Mouse (Mus musculus): ENCODE measurements around the gene Fgf18. TPM values are rescaled to one million over a fixed set of nuclear protein-coding genes. Genes with fewer than 3 reads are reported as not detected.

Fgf18 gene
- polyA plus RNA-seq (2015; fragmentation: Nextera tagmentation; extraction: Ambion mirVana), result 7.2 and 9.0 TPM in 2 replicates

DNA sequence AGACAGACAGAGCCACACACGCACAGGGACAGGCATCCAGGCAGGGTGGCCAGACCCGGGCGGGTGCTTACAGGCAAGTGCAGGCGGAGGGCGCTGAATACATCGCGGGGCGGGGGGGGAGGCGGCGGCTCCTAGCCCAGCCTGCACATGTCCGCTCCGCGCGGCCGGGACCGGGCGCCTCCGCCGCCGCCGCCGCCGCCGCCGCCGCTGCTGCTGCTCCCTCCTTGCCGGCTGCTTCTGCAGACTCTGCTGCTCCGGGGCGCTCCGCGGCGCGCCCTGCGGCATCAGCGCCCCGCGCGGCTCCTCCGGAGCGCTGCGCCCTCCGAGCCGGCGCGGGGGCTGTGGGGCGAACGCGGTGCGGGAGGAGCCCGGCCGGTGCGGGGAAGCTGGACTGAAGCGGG is at the start of gene Fgf18:
Gene Fgf18 (minus strand): TSS at position 230 of the 401 bp plus-strand sequence.
- H3K4me1 ChIP-seq (ENCODE audit: control insufficient read depth, insufficient read depth, low read depth, low read length), result peaks cover 19% of the 10 kb centered on the region
- ATAC-seq, result peak; percentile 53
- peak within 1 kb of the TSS; percentile 79 for H3K9ac ChIP-seq (ENCODE audit: low read depth, low read length)
- peak within 1 kb of the TSS; percentile 83 for H3K27ac ChIP-seq (ENCODE audit: low read depth, low read length)
- under 1% methylated on average over 31 of the region's 53 CpGs for WGBS
- H3K4me3 ChIP-seq (ENCODE audit: low read length), result peak within 1 kb of the TSS; percentile 57
- peaks cover 18% of the 10 kb centered on the region for H3K36me3 ChIP-seq (ENCODE audit: control insufficient read depth, insufficient read depth, low read length)
- H3K4me2 ChIP-seq (ENCODE audit: low read length), result peak within 1 kb of the TSS; percentile 89
- no peaks in the 10 kb centered on the region for H3K9me3 ChIP-seq (ENCODE audit: control insufficient read depth, low read length)
- no peaks in the 10 kb centered on the region; the same call in 1 of the 2 replicates for H3K27me3 ChIP-seq (replicated peaks; ENCODE audit: control insufficient read depth, insufficient read depth, low read length)

- ATAC-seq, result no peak
- Histone ChIP-seq H3K36me3 (ENCODE audit: control insufficient read depth, insufficient read depth, low read length) (no peaks in the 10 kb centered on the region), H3K4me2 (ENCODE audit: low read length) (peak overlapping the region; percentile 26; the same call in 1 of the 2 replicates), H3K4me3 (ENCODE audit: low read length) (no peak overlapping the region), H3K4me1 (ENCODE audit: control insufficient read depth, insufficient read depth, low read depth, low read length) (peaks cover 9% of the 10 kb centered on the region), H3K9ac (ENCODE audit: low read depth, low read length) (no peak overlapping the region), H3K27me3 (replicated peaks; ENCODE audit: control insufficient read depth, insufficient read depth, low read length) (peaks cover 50% of the 10 kb centered on the region), H3K27ac (ENCODE audit: low read depth, low read length) (no peak overlapping the region), H3K9me3 (ENCODE audit: control insufficient read depth, low read length) (peaks cover 8% of the 10 kb centered on the region)
- WGBS, result 4% methylated on average over 24 of the region's 24 CpGs
These were observed 49.4 kb upstream of the Fgf18 start for GRCm38 (mm10) chr11:33196447-33197132.

DNA sequence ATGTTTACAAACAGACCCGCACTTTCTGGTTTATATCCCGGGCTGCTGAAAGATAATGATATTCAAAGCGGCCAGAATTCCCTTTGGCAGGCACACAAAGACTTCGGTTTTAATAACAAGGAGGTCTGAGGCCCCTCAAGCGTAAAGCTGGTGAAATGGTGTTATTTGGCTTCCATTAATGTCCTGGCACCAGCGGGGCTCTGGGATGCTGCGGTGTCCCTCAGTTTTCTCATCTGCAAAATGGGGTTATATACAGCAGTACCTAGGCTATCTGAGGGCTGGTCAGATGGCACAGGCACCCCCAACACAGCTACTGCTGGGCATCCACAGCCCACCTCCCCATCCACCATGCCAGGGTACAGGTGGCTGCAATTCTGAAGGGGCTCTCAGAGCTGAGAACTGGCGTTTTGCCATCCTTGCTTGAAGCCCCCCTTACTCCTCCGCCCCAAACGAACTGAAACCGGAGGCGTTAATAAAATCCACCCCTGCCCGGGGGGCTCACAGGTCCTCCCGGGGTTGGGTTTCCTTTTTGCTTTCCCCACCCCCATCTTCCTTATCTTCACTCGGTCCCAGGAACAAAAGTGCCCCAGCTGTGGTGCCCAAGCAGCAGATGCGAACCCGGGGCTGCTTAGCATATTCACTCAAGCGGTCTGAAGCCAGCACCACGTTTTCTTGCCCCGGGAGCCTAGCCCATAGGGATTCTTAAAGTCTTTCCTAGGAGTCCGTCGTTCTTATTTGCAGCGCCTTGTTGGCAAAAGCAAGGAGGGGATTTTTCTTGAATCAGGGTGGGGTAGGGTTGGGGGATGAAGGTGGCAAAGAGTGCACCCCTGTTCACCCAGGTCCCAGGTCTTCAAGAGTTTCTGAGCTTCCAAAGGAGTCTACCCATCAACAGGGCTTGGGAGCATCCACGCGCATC is 48.6 kb upstream of the Fgf18 start:
- WGBS, result 5% methylated on average over 25 of the region's 25 CpGs
- no peak for ATAC-seq
- no peaks in the 10 kb centered on the region for H3K36me3 ChIP-seq (ENCODE audit: control insufficient read depth, insufficient read depth, low read length)
- no peak overlapping the region for H3K27ac ChIP-seq (ENCODE audit: low read depth, low read length)
- H3K9me3 ChIP-seq (ENCODE audit: control insufficient read depth, low read length), result peaks cover 8% of the 10 kb centered on the region
- no peak overlapping the region; the same call in 1 of the 2 replicates for H3K9ac ChIP-seq (ENCODE audit: low read depth, low read length)
- peaks cover 2% of the 10 kb centered on the region for H3K4me1 ChIP-seq (ENCODE audit: control insufficient read depth, insufficient read depth, low read depth, low read length)
- H3K4me2 ChIP-seq (ENCODE audit: low read length), result peak overlapping the region; percentile 4; the same call in 1 of the 2 replicates
- peaks cover 54% of the 10 kb centered on the region for H3K27me3 ChIP-seq (replicated peaks; ENCODE audit: control insufficient read depth, insufficient read depth, low read length)
- no peak overlapping the region for H3K4me3 ChIP-seq (ENCODE audit: low read length)

DNA sequence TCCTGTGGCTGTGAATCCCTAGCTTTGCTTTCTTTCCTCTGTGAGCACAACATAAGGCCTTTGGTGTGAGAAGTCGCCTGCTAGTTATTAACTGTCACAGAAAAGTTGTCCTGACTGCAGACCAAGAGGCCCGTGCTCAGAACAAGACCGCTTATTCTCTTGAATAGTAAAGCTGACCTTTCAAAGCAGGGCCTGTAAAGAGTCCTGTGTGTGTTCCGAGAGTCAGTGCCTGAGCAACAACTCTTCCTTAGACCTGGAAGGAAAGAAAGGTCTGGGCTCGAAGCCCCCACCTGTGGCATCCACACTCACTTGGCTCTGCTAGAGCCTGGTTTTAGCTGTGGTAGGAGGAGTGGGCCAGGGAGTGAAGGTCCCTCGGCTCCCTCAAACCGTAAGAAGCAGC is 47.9 kb upstream of the Fgf18 start:
- H3K4me1 ChIP-seq (ENCODE audit: control insufficient read depth, insufficient read depth, low read depth, low read length), result no peaks in the 10 kb centered on the region
- no peak overlapping the region for H3K4me3 ChIP-seq (ENCODE audit: low read length)
- H3K4me2 ChIP-seq (ENCODE audit: low read length), result no peak overlapping the region
- H3K9me3 ChIP-seq (ENCODE audit: control insufficient read depth, low read length), result peaks cover 8% of the 10 kb centered on the region
- H3K36me3 ChIP-seq (ENCODE audit: control insufficient read depth, insufficient read depth, low read length), result no peaks in the 10 kb centered on the region
- peaks cover 58% of the 10 kb centered on the region for H3K27me3 ChIP-seq (replicated peaks; ENCODE audit: control insufficient read depth, insufficient read depth, low read length)
- no peak overlapping the region for H3K27ac ChIP-seq (ENCODE audit: low read depth, low read length)
- WGBS, result 18% methylated on average over 7 of the region's 7 CpGs
- H3K9ac ChIP-seq (ENCODE audit: low read depth, low read length), result no peak overlapping the region
- ATAC-seq, result no peak

GRCm38 (mm10) chr11:33193695-33194094 is 46.5 kb upstream of the Fgf18 start:
- H3K4me1 ChIP-seq (ENCODE audit: control insufficient read depth, insufficient read depth, low read depth, low read length), result no peaks in the 10 kb centered on the region
- H3K9me3 ChIP-seq (ENCODE audit: control insufficient read depth, low read length), result peaks cover 8% of the 10 kb centered on the region
- no peak overlapping the region for H3K4me2 ChIP-seq (ENCODE audit: low read length)
- ATAC-seq, result peak; percentile 46; the same call in 1 of the 2 replicates
- H3K4me3 ChIP-seq (ENCODE audit: low read length), result no peak overlapping the region
- H3K27ac ChIP-seq (ENCODE audit: low read depth, low read length), result no peak overlapping the region
- H3K36me3 ChIP-seq (ENCODE audit: control insufficient read depth, insufficient read depth, low read length), result no peaks in the 10 kb centered on the region
- no peak overlapping the region for H3K9ac ChIP-seq (ENCODE audit: low read depth, low read length)
- under 1% methylated on average over 12 of the region's 12 CpGs for WGBS
- H3K27me3 ChIP-seq (replicated peaks; ENCODE audit: control insufficient read depth, insufficient read depth, low read length), result peaks cover 54% of the 10 kb centered on the region

DNA sequence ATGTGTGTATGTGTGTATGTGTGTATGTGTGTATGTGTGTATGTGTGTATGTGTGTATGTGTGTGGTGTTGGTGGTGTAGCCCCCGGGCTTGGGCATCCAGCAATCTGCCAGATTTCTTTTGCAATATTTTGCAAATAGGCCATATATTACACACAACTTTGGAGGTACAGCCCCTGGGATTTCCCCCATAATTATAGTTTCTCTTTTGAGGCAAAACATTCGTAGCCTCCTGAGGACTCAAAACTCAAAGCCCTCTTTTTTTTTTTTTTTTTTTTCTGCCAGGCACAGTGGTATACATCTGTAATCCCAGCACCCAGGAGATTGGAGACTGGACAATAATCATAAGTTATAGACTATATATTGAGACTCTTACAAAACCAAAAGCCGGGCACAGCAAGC is 34.6 kb upstream of the Fgf18 start:
- peaks cover 6% of the 10 kb centered on the region for H3K4me1 ChIP-seq (ENCODE audit: control insufficient read depth, insufficient read depth, low read depth, low read length)
- no peak for ATAC-seq
- no peaks in the 10 kb centered on the region for H3K9me3 ChIP-seq (ENCODE audit: control insufficient read depth, low read length)
- no peak overlapping the region for H3K27ac ChIP-seq (ENCODE audit: low read depth, low read length)
- no peaks in the 10 kb centered on the region for H3K36me3 ChIP-seq (ENCODE audit: control insufficient read depth, insufficient read depth, low read length)
- 83% methylated on average over 3 of the region's 3 CpGs for WGBS
- no peak overlapping the region for H3K4me3 ChIP-seq (ENCODE audit: low read length)
- H3K4me2 ChIP-seq (ENCODE audit: low read length), result no peak overlapping the region
- H3K9ac ChIP-seq (ENCODE audit: low read depth, low read length), result no peak overlapping the region
- H3K27me3 ChIP-seq (replicated peaks; ENCODE audit: control insufficient read depth, insufficient read depth, low read length), result peaks cover 4% of the 10 kb centered on the region

DNA sequence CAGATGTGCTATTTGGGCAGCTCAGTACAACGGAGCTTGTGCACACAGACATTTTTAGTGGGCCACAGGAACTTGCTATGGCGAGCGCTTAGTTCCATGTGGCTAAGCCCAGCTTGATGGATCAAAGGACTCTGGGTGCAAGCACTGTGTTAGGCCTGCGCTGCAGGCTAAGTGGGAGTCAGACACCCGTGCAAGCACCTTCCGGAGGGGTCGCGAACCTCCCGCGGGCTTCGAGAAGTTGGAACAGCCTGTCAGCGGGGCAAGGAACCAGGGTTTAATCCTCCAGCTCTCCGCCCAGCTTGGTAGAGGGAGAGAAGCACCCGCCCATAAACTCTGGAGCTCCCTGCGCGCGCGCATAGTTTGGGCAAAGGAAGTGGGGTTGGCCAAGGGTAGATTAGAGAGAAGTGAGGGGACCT is 33.5 kb upstream of the Fgf18 start:
- H3K9ac ChIP-seq (ENCODE audit: low read depth, low read length), result no peak overlapping the region
- H3K27me3 ChIP-seq (replicated peaks; ENCODE audit: control insufficient read depth, insufficient read depth, low read length), result peaks cover 4% of the 10 kb centered on the region
- H3K9me3 ChIP-seq (ENCODE audit: control insufficient read depth, low read length), result no peaks in the 10 kb centered on the region
- H3K4me2 ChIP-seq (ENCODE audit: low read length), result peak overlapping the region; percentile 36
- WGBS, result 4% methylated on average over 18 of the region's 18 CpGs
- no peaks in the 10 kb centered on the region for H3K36me3 ChIP-seq (ENCODE audit: control insufficient read depth, insufficient read depth, low read length)
- ATAC-seq, result peak; percentile 51
- no peak overlapping the region for H3K4me3 ChIP-seq (ENCODE audit: low read length)
- no peak overlapping the region for H3K27ac ChIP-seq (ENCODE audit: low read depth, low read length)
- H3K4me1 ChIP-seq (ENCODE audit: control insufficient read depth, insufficient read depth, low read depth, low read length), result peaks cover 6% of the 10 kb centered on the region

GRCm38 (mm10) chr11:33179802-33180201 is 32.6 kb upstream of the Fgf18 start:
- 24% methylated on average over 1 of the region's 1 CpGs for WGBS
- no peak for ATAC-seq

More at GRCm38 (mm10) chr11:33179802-33180201, 32.6 kb upstream of the Fgf18 start:
- H3K4me1 ChIP-seq (ENCODE audit: control insufficient read depth, insufficient read depth, low read depth, low read length), result peaks cover 6% of the 10 kb centered on the region
- H3K9ac ChIP-seq (ENCODE audit: low read depth, low read length), result no peak overlapping the region
- H3K27ac ChIP-seq (ENCODE audit: low read depth, low read length), result no peak overlapping the region
- H3K4me2 ChIP-seq (ENCODE audit: low read length), result no peak overlapping the region
- no peaks in the 10 kb centered on the region for H3K9me3 ChIP-seq (ENCODE audit: control insufficient read depth, low read length)
- peaks cover 4% of the 10 kb centered on the region for H3K27me3 ChIP-seq (replicated peaks; ENCODE audit: control insufficient read depth, insufficient read depth, low read length)
- H3K4me3 ChIP-seq (ENCODE audit: low read length), result no peak overlapping the region
- no peaks in the 10 kb centered on the region for H3K36me3 ChIP-seq (ENCODE audit: control insufficient read depth, insufficient read depth, low read length)
